Mouse (Mus musculus): ENCODE results near the gene Agap2.
A peak's percentile ranks its signal among the peaks of the same experiment; 100 is the strongest.

Agap2 gene

DNA sequence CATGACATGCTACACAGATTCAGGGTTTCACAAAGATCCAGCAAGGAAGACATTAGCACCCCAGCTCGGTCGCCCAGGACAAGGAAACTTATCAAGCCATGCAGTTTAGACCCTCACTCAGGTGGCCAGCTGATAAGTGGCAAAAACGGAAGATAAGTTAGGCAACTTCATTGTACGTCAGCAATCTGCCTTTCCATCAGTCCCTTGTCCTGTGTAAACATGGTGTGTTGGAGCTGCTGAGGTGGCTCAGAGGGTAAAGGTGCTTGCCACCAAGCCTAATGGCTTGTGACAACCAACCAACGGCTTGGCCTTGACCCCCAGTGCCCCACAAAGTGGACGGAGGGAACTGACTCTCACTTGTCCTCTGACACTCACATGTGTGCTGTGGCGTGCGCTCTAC is 25.3 kb downstream of the Agap2 start:
- no peak for DNase-seq (ENCODE audit: low read depth, low spot score)

DNA sequence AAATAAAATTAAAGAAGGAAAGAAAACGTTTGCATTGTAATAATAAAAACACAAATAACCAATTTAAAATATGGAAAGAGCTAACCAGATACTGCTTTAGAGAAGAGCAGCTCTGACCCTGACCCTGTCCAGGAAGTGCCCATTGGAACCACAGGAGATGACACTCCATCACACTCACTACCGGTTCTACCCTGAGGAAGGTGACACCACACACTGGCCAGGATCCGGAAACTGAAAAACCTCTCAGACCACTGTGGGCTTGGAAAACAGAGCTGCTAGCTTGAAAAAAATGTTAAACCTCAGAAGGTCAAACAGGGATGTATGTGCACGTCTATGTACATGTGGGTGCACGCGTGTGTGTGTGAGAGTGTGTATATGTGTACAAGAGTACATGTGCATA is 26.1 kb downstream of the Agap2 start:
- DNase-seq (ENCODE audit: low read depth, low spot score), result no peak

- DNase-seq (ENCODE audit: low read depth, low spot score), result no peak
These were observed 28.5 kb downstream of the Agap2 start for GRCm38 (mm10) chr10:127103631-127104030.

DNA sequence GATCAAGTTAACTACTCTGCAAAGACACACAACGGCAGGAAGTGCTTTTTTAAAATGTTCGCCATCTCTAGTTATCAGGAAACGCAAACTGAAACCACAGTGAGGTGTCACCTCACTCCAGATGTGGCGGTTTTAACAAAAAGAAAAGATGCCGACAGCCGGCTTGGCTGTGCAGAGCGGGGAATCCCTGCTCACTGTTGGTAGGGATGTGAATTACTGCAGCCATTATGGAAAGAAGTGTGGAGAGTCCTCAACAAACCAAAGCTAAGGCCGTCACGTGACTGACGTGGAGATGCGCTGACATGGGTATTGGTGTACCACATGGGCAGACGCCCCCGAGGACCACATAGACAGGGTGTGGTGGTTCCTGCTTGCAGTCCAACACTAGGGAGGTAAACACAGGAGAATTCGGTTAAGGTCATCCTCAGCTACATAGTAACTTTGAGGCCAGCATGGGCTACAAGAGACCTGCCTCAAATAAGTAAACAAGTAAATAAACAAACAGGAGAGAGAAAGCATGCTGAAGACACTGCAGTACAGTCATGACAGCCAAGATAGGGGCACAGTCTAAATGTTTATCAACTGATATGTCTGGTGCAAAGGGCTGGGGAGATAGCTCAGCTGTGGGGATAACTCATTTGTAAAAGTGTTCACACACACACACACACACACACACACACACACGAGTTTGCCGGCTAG is 32.6 kb downstream of the Agap2 start:
- no peak for DNase-seq (ENCODE audit: low read depth, low spot score)

- DNase-seq (ENCODE audit: low read depth, low spot score), result no peak
These were observed 33.1 kb downstream of the Agap2 start for GRCm38 (mm10) chr10:127108262-127108583.

- DNase-seq (ENCODE audit: low read depth, low spot score), result no peak
These were observed 36.2 kb downstream of the Agap2 start for GRCm38 (mm10) chr10:127111001-127111887.

- no peak for DNase-seq (ENCODE audit: low read depth, low spot score)
These were observed 39.3 kb downstream of the Agap2 start for GRCm38 (mm10) chr10:127114408-127114807.

GRCm38 (mm10) chr10:127115068-127115467 is 40.0 kb downstream of the Agap2 start:
- no peak for DNase-seq (ENCODE audit: low read depth, low spot score)

DNA sequence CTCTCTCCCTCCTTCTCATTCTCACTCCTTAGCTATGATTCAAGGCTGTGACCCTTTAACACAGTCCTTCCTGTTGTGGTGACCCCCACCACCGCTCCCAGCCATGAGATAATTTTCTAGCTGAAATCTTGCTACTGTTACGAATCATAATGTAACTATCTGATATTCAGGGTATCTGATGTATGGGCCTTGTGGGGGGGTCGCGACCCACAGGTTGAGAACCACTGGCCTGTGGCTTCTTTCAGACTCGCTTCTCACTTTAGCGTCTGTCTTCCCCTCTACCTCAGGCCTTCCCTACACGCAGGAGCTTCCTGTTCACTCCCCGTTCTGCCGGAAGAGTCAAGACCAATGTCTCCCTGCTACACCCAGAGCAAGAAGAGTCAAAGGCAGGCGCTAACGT is 43.4 kb downstream of the Agap2 start:
- DNase-seq (ENCODE audit: low read depth, low spot score), result no peak

DNA sequence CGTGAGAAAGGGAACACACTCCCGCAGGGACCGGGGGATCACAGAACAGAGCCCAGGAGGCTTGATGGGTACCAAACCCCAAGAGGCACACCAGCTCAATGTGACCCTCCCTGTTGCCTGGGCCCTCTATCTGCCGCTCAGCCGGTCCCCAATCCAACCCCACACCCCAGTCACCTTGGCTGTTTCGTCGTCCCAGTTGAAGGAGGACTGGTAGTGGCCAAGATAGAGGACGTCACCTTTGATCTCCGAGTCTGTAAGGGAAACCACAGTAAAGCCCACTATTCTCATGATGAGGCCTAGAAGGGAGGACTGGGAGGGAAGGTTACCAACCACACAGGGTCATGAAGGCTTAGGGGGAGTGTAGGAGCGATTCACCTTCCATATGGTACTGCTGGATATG is 44.1 kb downstream of the Agap2 start:
- no peak for DNase-seq (ENCODE audit: low read depth, low spot score)

DNA sequence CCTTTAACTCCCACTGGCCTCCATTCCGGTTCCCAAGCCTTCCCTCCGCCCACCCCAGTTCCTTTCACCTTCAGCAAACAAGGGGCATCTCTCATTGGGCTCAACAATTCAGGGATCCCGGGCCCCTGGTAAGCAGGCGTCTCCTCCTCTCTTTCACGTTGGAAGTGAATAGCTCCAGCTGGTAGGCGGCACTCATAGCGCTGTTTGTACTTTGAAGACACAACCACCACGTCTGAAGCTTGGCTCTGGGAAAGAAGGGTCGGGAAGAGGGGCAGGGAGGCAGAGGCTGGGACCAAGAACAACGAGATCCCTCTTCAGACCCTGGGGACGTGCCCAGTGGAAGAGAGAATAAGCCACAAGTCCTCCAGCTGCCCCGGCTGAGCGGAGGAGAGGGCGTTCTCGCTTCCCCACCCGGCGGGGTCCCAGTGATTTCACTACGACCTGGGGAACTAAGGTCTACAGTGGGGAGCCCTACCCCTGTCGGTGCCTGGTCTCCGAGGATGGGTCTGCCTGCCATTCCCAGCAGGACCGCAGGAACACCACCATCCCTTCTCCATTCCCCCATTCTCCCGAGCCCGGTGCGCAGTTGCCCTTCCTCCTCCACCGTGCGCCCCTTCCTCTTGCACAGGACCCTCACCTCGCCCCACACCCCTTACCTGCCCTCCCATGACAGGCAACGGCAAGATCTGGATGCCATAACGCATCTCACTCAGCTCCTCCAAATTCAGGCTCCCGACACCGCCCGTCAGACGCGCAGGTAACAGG is 45.4 kb downstream of the Agap2 start:
- DNase-seq (ENCODE audit: low read depth, low spot score), result no peak

- DNase-seq (ENCODE audit: low read depth, low spot score), result peak; percentile 99
These were observed 46.0 kb downstream of the Agap2 start, which contains the start of gene Os9 for GRCm38 (mm10) chr10:127121066-127121477. Gene Os9 (minus strand): TSS chr10:127121131.

DNA sequence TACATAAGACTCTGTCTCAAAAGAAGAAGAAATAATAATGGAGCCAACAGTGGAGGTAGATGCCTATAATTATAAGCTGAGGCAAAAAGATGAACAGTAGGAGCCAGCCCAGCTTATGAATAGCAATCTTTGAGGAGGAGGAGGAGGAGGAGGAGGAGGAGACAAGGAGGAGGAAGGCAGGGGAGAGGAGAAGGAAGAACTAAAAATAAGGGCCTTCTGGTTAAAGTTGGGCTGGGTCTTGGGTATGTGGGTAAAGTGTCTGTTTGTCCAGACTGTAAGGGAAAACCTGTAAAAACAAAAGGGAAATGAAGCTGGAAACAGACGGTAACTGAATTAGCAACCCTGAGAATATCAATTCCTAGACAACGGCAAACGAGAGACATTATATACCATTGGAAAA is 46.9 kb downstream of the Agap2 start:
- DNase-seq (ENCODE audit: low read depth, low spot score), result no peak

GRCm38 (mm10) chr10:127122784-127123435 is 47.8 kb downstream of the Agap2 start:
- no peak for DNase-seq (ENCODE audit: low read depth, low spot score)

DNA sequence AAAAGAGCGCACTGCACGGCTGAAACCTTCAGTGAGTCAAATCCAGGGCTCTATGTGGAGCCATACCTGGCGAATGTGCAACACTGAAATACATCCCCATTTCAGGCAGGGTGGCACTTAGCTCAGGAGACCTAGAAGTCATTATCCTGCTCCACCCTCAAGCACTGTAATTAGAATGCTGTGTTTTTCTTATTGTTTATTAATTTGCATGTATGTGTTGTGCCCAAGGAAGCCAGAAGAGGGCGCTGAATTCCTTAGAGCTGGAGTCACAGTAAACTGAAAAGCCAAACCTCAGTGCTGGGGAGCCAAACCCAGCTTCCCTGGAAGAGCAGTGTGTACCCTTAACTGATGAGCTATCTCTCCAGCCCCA is 48.3 kb downstream of the Agap2 start:
- peak; percentile 67 for DNase-seq (ENCODE audit: low read depth, low spot score)

DNA sequence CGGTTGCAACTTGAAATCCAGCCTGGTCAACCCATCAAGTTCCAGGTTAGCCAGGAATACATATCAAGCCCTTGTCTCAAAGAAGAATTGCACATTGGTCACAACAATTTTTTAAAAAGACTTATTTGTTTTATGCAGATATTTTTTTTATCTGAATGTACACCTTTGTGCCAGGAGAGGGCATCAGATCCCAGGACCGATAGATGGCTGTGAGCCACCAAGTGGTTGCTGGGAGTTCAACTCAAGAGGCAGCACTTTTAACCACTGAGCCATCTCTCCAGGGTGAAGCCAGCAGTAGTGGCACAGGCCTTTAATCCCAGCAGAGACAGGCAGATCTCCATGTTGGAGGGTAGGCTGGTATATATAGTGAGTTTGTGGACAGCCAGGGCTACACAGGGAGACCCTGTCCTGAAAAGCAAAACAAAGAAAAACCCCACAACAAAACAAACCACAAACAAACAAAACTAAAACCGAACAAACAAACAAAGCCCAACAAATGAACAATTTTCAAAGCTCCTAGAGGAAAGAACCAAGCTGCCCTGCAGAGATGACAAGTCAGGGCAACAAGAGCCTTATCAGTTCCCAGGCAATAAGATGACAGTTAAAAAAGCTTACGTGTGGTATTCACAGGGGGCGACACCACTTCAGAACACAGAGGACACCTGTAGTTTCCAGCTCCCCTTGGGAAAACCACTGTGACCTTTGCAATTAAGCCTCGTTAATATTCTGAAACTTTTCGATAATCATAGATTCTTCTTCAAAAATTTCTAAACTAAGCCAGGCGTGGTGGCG is 50.3 kb downstream of the Agap2 start:
- peak; percentile 46 for DNase-seq (ENCODE audit: low read depth, low spot score)

DNA sequence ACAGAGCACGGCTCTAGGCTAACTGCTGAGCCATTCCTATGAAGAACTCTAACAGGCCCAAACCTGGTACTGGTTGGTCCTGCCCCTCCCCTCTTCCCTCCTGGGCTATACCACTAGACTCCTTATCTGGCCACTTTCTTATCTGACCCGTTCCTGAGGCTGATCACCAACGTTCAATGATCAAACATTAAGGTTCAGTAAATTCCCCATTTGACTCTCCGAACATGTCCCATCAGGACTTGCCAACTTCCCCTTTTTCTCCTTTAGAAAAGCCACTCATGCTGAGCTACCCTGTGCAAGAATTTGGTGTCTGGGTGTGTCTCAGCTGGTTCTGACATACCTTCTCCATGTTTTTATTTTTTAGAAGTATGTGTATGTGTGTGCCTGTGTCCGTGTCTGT is 51.5 kb downstream of the Agap2 start:
- DNase-seq (ENCODE audit: low read depth, low spot score), result no peak

GRCm38 (mm10) chr10:127127711-127128279 is 52.7 kb downstream of the Agap2 start:
- DNase-seq (ENCODE audit: low read depth, low spot score), result no peak

- no peak for DNase-seq (ENCODE audit: low read depth, low spot score)
These were observed 54.3 kb downstream of the Agap2 start for GRCm38 (mm10) chr10:127129431-127129830.

DNA sequence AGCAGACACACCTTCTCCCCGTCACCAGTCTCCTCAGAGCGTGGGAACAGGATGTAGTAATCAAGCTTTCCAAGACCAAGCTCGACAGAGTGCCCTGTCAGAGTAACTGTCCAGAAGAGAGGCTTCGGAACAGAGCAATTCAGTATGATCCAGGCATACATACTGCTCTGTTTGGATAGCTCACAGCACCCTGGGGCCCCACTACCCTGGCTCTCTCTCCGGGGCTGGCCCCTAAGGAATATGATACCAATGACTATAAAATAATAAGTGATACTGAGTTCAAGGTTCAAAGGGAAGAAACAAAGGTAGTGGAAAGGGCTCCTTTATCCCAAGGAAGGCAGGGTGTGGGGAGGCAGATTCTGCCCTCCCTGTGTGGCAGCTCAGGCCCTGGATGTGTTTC is 57.4 kb downstream of the Agap2 start:
- DNase-seq (ENCODE audit: low read depth, low spot score), result no peak
